17 mouse cellular contexts compared by ENCODE assay signal in genomic region chr8:45621576-45622178, GRCm38 (mm10).
DNase-seq lines count a peak whose midpoint lies in the region; ATAC-seq and TF ChIP-seq lines count a peak whose summit lies in the region.
"Had no signal": no experiment of that assay in that cellular context is flagged by ENCODE, and none has a peak within 500 bp of the region (broad histone marks: within the 10 kb centered on the region; RNA-seq: fewer than 3 reads in every experiment).

No protein-coding gene starts in this region.

- TF ChIP-seq CTCF in midbrain, postnatal 0 days (IDR thresholded peaks at IDR 0.05): no peak

- no peaks in the 10 kb centered on the region for H3K36me3 ChIP-seq in midbrain, embryonic 11.5 days (ENCODE audit: control insufficient read depth, insufficient read depth, low read length)
- no peaks in the 10 kb centered on the region for H3K36me3 ChIP-seq in midbrain, postnatal 0 days (ENCODE audit: insufficient read depth, low read length)
- H3K36me3 ChIP-seq: neural tube, embryonic 12.5 days had no signal

- WGBS in midbrain, embryonic 11.5 days: 77% methylated on average over 15 of the region's 15 CpGs
- WGBS in midbrain, postnatal 0 days: 72% methylated on average over 15 of the region's 15 CpGs

- H3K4me1 ChIP-seq in midbrain, embryonic 11.5 days (ENCODE audit: control insufficient read depth, insufficient read depth, low read length): no peaks in the 10 kb centered on the region
- H3K4me1 ChIP-seq in midbrain, postnatal 0 days (ENCODE audit: insufficient read depth, low read length): no peaks in the 10 kb centered on the region
- H3K4me1 ChIP-seq: neural tube, embryonic 12.5 days had no signal

- no peak overlapping the region for H3K4me3 ChIP-seq in midbrain, embryonic 11.5 days (ENCODE audit: low read depth, low read length)
- H3K4me3 ChIP-seq in midbrain, postnatal 0 days (ENCODE audit: low read depth, low read length): no peak overlapping the region
- H3K4me3 ChIP-seq: layer of hippocampus, adult 2 months; neural tube, embryonic 12.5 days had no signal

- no peaks in the 10 kb centered on the region for H3K9me3 ChIP-seq in midbrain, embryonic 11.5 days (ENCODE audit: control insufficient read depth, low read length)
- no peaks in the 10 kb centered on the region for H3K9me3 ChIP-seq in midbrain, postnatal 0 days (ENCODE audit: low read length)
- H3K9me3 ChIP-seq: neural tube, embryonic 12.5 days had no signal

- peak; percentile 6 for DNase-seq in embryo, embryonic 10 days (ENCODE audit: low spot score)
- DNase-seq in embryo, embryonic 9.5 days (ENCODE audit: extremely low spot score): no peak
- peak; percentile 23 for DNase-seq in urinary bladder, postnatal 14 days (ENCODE audit: low spot score)
- no peak for DNase-seq in urinary bladder, adult 2 months (ENCODE audit: low spot score)
- DNase-seq in kidney, postnatal 4 days: peak; percentile 20 to 55
- DNase-seq in midbrain, embryonic 11.5 days (ENCODE audit: low spot score, missing footprints): no peak
- DNase-seq in right cerebral cortex, adult 2 months (ENCODE audit: low spot score in 2 of 2): no peak
- DNase-seq in midbrain, postnatal 0 days (ENCODE audit: low spot score): no peak
- DNase-seq: cerebellum, adult 9-10 months; embryo, embryonic 11 days; heart, postnatal 14 days; lung, adult 2 months had no signal

- H3K4me2 ChIP-seq in midbrain, embryonic 11.5 days: no peak overlapping the region
- H3K4me2 ChIP-seq in midbrain, postnatal 0 days (ENCODE audit: low read depth, low read length, poor library complexity, severe bottlenecking): no peak overlapping the region
- H3K4me2 ChIP-seq: neural tube, embryonic 12.5 days had no signal

- H3K27me3 ChIP-seq in midbrain, embryonic 11.5 days (ENCODE audit: control insufficient read depth, insufficient read depth, low read length): no peaks in the 10 kb centered on the region
- H3K27me3 ChIP-seq in midbrain, postnatal 0 days (ENCODE audit: insufficient read depth, low read length): no peaks in the 10 kb centered on the region
- H3K27me3 ChIP-seq: neural tube, embryonic 12.5 days; Patski had no signal

- H3K27ac ChIP-seq in midbrain, embryonic 11.5 days (ENCODE audit: low read depth, low read length): no peak overlapping the region
- H3K27ac ChIP-seq in midbrain, postnatal 0 days (ENCODE audit: low read depth, low read length): no peak overlapping the region
- H3K27ac ChIP-seq: layer of hippocampus, adult 2 months; macrophage; neural tube, embryonic 12.5 days had no signal

- H3K9ac ChIP-seq in midbrain, embryonic 11.5 days (ENCODE audit: low read length): no peak overlapping the region
- no peak overlapping the region for H3K9ac ChIP-seq in midbrain, postnatal 0 days (replicated peaks; ENCODE audit: low read length, poor library complexity, severe bottlenecking)
- H3K9ac ChIP-seq: neural tube, embryonic 12.5 days had no signal

- ATAC-seq in midbrain, embryonic 11.5 days (ENCODE audit: low FRiP score): no peak
- ATAC-seq in midbrain, postnatal 0 days (ENCODE audit: low FRiP score): no peak
- ATAC-seq: midbrain, embryonic 16.5 days; Patski had no signal

Comparison
In these comparisons a context has a peak if more than half of its experiments do, and no peak if none do; other contexts are left out.
1. DNase-seq: peak in embryo, embryonic 10 days (single experiment), urinary bladder, postnatal 14 days (single experiment) and kidney, postnatal 4 days (2 of 2); none in embryo, embryonic 9.5 days (single experiment), urinary bladder, adult 2 months (single experiment), midbrain, embryonic 11.5 days (single experiment), right cerebral cortex, adult 2 months (0 of 2) and midbrain, postnatal 0 days (single experiment).